Mouse (Mus musculus) A20 (cell line): ENCODE measurements around the gene Unc5c.
A peak's percentile ranks its signal among the peaks of the same experiment; 100 is the strongest.

ENCODE experiments used
- DNase-seq: peaks from one replicate; pipeline ENCODE4 v3.0.0-alpha.2; 2011; ENCODE audit warnings: low read depth, low spot score

Gene Unc5c

DNA sequence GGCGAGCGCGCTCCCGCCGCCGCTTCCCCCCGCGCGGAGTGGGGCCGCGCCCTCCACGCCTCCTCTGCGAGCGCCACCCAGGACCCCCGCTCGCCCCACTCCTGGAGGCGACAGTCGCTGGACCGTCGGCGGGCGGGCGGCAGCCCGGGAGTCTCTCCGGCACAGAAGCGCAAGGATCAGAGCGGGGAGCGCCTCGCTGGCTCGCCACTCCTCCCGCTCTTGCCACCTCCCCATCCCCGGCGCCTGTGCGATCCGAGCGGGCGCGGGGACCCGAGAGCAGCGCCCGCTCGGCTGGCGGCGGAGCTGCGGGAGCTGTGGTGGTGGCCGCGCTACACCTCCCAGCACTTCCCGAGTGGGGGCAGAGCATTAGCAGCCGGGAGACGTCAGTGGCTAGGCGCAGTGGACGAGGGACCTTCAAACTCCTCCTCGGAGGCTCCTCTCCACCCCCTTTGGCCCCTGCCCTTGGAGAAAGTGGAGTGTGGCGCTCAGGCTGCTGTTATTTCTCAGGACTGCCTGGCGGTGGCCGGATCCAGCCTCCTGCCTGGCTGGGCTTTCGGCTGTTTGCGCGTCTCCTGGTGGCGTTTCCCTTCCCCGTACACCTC is at the start of gene Unc5c:
Unc5c (plus strand) TSS at position 113 of the 602 bp plus-strand sequence.
- DNase-seq = no peak

DNA sequence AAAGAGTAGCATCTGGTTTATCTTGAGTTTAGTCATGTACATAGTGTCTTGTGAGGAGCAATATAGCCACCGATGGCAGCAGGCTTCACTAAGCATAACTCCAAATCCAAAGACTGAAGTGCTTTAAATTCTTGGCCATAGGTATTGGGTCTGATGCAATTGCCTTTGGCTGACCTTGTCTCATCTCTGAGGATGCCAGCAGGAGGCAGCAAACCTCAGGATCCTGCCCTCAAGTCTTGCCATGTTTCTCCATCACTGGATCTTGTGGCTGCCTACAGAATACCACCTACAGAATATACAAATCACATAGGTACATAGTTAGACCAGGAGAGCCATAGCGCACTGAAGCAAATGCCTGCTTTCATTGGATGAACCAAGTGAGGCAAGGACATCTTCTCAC is 7.5 kb upstream of the Unc5c start:
- no peak for DNase-seq

DNA sequence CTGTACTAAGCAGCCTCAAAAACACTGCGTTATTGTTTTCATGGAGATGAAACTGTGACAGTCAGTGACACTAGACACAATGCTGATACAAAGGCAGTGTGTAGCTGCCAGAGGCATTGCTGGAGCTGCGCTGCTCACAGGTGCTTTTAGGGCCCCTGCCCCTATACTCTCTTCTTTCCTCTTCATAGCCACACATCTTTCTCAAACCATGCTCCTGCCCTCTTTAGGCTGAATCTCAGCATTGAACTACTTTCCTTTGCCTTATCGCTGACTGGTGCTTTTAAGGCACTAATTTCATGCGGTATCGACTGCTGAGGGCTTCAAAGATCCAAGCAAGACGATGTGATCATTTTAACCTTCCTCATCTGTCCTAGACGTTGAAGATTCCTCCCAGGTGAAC is 2.5 kb upstream of the Unc5c start:
- DNase-seq = no peak

DNA sequence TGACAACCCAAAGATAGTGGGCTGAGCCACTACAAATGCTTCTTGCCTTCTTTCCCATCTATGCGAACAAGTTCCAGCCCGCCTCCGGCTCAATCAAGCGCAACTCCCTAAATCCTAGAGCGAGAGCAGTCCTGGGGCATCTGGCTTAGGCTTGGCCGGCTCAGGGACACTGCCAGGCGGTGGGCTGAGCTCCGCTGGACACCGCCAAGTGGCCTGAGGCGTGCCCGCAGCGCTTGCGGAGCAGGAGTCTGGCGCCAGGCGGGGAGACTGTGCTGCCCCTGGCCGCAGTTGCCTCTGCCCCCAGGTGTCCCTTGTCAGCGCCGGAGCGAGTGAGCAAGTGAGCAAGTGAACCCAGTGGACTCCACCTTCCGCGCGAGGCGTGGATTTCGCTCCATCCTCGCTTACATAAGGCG is 319 bp upstream of the Unc5c start:
- no peak for DNase-seq

DNA sequence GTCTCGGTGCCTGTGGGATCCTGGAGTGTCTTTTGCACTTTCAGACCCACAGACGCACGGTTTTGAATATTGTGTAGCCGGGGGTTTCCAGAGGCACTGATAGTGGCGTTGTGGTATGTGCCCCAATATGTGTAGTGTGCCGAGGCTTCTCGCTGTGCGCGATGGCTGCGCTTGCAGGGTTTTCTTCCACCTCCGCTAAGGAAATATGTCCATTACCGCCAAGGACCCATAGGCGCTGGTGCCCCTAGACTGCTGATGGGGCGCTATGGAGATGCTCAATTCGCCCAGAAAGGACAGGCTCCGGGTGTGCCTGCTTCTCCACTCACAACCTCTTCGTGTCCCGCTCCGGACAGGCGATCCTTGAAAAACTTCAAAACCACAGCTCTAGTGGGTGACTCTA is 1.0 kb downstream of the Unc5c start:
- DNase-seq = no peak

DNA sequence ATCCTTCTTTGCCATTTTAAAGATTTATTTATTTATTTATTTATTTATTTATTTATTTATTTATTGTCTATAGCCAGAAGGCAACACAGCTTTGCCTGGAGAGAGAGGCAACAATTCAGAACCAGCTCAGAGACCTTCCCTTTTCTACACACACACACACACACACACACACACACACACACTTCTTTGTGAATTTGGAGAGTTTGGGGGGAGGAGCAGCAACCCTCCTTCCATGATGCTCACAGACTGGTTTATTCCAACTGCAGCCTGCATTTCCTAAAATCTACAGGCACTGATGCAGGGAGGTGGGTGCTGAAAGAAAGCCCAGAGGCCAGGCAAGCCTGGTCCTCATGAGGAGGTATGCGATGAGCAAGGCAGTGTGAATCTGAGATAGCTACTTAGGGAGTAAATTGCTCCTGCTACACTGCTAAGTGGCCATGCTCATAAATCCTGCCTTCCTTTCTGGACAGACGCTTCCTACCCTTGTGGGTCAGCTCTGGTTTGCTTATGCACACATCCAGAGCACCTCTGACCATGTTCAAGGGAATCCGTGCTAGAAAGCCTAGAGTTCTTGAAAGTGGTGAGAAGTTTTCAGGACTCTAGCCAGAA is 1.8 kb downstream of the Unc5c start:
- no peak for DNase-seq

DNA sequence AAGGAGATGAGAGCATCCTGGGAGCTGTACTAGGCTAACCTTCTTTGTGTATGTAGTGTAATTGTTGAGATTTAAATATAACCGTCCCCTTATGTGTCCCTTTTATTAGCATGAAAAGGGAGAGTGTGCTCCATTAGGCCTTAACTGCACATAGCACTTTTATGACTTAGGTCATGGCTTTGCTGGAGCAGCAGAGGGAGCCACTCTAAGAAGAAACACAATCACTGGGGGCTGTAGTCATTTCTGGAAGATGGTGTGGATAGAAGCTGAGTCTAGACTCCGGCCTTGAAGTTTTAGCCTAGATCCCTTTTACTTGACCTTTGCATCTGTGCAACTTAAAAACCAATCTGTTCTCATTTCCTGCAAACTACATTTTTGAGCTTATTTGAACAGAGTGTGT is 4.3 kb downstream of the Unc5c start:
- no peak for DNase-seq

DNA sequence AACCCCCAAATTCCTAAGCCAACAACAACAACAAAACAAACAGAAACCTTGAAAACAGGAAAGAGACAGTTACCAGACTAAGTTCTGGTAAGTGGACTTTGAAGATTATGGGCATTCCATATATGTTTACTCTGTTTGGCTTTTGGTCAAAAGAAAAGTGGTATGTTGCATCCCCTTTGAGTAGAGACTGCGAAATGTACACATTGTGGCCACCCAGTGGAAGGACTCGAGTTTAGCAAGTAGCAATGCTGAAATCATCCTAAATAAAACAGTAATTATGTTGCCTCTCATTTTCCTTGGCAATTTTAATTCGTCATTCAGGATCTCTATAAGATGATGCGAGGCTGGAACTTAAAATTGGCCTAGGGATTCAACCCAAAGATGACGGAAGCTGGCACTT is 8.2 kb downstream of the Unc5c start:
- DNase-seq = no peak

DNA sequence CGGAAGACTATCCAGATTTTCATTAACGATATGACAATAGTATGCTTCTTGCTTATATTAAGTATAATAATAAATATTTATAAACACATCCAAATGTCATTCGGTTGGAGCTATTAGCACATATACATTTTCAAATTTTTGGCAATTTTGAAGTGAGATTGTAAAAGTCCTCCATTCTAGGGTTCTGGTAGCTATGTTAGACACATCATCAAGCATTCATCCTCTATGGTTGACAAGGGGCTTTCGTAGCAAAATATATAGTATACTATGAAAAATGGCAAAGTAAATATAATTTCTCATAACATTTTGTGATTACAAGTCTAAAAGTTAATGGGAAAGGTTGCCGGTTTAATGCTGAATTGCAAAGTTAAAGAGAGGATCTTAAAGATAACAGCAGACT is 10.4 kb downstream of the Unc5c start:
- no peak for DNase-seq

DNA sequence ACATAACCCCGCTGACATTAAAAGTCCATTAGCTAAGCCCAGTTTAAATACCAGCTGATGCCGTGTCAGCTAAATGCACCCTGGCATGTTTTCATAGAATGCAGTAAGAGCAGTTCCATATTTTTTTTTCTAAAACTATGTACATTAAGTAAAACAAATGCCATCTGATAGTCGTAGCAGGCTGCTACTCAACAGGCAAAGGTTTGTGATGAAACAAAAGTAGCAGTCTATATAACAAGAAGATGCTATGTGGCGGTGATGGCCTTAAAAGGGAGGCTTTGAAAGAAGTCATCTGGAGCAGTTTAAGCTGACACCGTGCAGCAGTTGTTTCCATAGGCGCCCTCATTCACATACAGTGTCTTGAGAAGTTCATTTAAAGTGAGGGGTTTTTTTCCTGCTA is 10.9 kb downstream of the Unc5c start:
- DNase-seq = no peak

DNA sequence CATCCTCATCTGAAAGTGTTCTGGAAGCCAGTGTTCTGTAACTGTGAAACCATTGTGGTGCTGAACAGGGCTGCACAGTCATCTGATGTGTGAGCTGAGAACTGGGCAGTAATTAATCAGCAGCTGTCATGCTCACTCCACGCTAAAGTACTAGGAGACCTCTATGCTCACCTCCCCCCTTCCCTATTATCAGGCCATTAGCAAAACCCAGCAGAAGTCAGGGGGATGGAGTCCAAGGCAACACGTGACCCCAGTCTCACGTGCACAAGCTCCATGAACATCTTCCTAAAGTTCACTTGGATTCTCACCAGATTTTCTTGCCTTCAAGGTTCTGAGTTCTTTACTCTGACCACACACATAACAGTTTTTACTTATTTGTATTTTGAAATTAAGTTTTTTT is 11.7 kb downstream of the Unc5c start:
- no peak for DNase-seq

DNA sequence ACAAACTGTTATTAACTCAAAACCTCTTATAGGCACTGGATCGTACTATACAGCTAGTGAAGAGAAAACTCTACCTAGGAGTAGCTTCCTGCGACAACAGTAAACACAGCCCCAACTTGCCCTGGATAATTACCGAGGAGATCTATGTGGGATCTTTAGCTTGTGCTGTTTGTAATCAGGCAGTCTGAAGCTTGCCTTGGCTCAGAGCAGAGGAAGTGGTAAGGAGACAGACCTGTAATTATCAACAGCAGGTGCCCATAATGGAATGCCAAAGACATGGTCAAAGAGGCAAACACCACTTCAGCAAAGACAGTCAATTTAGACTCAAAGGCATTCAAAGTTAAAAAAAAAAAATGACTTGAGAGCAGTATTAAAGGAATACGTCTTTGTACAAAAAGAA is 17.4 kb downstream of the Unc5c start:
- no peak for DNase-seq

DNA sequence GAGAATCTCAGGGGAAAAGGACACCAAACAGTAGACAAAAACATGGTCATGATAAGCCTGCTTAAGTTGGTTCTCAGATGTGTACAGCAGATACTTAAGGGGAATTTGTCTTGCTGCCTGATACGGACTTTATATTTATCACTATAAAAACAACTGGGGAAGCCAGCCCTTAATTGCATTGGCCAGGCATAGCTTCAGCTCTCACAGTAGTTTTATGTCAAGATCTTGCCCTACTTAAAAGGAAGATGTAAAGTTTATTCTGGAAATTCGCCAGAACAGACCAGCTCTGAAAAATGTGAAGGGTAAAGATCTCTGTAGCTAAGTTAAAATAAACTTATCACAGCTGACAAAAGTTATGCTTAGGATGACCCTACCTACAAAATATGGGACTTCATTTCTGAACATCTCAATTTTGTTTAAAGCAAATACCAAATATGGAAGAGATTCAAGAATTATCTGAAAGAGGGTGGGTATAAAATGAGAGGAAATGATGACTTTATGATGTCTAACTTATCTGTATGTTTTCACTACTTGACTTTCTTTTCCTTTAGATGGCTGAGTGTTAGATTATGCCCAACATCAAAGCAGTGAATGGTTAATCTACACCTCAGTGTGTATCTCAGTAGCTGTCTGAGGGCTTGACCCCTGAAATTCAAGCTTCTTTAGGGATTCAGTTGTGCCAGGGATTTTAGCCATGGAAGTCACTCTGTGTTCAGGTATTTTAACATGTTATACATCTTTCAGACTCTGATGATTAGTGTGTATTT is 18.8 kb downstream of the Unc5c start:
- DNase-seq = no peak

DNA sequence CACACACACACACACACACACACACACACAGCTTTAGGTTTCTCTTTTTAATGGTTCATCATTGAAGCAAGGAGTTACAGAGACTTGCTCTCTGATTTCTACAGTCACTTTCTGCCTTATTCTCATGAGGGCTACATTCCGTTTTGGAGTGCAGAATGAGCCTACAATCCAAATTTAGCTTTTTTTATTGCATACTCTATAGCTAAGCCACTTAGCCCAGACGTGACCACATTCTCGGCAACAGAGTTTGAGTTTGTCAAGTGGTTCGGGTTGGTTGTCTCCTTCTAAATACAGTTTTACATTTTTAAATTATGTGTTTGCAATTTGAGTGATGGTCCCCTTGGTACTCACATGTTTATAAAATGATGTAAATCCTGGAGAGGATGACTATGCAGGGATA is 20.2 kb downstream of the Unc5c start:
- no peak for DNase-seq

DNA sequence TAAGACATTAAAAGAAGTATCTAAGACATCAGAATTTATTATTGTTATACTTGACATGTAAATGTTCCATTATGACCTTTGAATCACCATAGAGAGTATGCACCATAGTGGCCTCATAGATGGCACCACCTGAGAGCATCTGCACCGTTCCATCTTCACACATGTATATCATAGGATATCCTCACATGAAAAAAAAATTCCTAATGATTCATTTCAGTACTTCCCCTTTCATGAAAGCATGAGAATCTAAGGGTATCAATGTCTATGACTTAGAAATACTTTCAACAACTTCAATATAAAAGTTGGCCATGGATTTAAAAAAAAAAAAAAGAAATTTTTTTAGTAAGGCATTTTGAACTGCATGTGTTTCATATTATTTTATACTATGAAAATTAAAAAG is 25.6 kb downstream of the Unc5c start:
- DNase-seq = no peak

DNA sequence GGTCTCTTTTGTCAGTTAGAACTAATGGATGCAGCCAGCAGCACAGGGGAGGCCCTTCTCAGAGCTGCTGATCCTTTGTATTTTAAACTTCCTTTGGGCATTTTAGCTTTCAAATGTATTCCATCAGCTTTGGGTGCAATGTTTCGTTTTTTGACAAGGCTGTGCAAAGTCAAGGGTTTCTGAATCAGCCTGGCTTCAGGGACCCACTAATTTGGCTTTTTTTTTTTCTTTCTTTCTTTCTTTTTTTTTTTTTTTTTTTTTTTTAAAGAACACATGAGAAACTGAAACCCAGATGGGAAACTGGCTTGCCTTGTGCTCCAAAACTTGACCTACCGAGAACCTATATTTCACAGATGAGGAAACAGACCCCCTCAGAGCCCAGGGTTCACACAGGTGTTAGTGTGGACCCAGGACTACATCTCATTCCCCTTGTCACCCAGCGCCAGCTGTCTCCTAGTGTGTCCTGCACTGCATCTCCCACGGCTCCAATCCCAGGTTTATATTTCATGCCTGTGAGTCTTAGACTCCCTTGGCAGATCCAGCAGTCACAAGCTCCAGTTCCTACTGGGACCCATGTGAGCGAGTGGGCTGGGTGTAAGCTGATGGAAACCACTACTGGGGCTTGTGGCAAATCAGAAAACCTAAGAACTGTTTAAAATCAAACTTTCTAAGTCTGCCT is 26.4 kb downstream of the Unc5c start:
- DNase-seq = peak; percentile 20

DNA sequence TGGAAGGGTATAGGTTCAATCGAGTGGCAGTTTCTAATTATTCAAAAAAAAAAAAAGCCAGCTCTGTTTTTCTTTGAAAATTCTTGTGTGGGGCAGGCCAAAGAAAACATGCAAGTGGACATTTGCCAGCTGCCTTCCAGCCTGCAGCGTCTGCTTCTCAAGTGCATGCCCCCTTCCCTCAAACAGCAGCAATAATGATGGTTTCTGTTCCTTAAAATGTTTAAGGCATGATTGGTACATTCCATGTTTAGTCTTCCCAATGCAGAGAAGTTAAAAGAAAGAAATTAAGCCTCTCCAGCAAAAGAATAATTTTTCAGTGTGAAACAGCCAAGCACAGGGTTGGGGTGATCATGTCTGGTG is 26.9 kb downstream of the Unc5c start:
- DNase-seq = no peak

DNA sequence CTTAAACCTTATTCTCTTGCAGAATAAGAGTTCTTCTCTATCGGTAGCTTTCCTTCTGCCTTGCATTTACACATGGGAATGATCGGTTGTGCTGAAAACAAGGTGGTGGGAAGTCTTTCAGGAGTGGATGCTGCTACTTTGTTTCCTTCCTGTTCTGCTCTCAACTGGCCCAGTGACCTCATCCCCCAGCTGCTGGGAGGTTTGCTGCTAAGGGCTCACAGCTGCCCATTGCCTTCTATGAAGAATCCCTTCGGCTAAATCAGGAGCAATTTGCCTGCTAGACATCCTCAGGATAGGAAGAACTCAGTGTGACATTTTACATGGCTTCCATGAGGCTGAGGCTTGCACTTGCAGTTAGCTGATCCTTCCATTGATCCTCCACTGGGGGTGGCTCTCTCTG is 28.0 kb downstream of the Unc5c start:
- no peak for DNase-seq

DNA sequence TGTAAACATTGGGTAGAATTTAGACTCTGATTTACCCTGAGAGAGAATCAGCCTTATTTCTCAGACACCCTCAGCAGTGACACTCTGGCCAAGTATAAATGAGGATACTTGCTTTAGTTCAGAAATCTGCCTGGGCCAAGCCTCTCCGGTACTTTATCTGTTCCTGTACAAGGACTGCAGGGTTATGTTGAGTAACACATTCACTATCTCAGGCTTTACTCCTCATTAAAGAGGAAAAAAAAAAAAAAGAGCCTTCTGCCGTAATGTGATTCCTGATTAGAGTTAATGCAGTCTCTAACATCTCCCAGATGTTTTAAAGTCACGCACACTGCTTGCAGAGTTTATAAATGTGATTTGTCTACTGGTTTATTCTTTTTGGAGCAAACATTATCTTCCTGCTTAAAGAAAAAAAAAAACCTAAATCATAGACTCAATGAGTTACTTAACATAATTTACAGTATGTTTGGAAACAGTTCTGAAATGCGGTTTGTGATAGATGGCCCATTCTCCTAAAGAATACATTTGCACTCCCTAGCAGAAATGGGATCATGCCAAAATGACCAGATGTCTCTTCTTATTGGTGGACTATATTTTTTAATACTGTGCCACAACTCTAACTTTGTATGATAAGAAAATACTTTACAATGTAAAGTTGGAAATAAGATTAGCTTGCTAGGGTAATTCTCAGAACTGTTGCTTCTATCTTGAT is 33.5 kb downstream of the Unc5c start:
- no peak for DNase-seq

DNA sequence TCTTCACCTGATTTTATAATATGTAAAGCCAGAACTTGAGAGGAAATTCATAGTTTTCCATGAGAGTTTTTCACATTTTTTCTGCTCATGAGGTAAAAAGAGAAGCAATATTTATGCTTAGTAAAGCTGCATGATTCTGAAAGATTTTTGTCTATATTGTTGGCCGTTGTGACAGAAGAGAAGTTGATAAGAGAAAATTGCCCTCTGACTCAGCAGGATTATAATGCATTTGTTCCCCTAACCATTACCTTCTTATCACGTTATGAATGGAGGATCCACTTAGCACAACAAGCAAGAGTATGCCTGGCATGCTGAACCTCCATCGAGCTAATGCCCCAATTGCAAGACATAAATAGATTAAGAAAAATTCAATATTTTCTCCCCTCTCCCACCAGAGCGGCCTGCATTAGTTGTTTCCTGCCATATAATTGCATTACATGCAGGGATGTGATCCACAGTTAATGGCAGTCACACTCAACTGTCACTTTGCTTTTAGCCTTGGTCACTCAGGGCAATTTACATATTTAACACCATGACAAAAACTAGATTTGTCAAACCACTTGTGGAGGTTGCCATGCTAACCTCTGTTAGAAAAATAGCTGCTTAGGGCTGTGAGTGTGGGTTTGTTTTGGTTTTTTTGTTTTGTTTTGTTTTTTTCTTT is 37.0 kb downstream of the Unc5c start:
- DNase-seq = no peak

DNA sequence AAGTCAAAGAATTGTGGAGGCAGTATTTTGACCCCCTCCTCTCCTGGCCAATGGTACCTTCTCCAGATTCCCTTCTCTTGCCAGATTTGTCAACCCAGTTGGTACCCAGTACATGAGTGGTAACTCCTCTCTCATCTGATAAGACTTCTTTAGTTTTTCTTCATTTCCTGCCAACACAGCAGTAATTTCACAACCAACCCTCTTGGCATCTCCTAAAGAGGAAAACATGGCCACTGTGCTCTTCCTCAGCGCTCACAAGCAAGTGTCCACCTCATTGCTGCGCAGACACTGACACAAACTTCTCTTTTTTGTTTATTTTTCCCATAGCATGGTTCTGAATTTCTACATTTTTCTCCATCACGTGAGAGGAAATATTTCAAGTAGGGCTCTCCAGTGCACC is 38.3 kb downstream of the Unc5c start:
- DNase-seq = no peak

DNA sequence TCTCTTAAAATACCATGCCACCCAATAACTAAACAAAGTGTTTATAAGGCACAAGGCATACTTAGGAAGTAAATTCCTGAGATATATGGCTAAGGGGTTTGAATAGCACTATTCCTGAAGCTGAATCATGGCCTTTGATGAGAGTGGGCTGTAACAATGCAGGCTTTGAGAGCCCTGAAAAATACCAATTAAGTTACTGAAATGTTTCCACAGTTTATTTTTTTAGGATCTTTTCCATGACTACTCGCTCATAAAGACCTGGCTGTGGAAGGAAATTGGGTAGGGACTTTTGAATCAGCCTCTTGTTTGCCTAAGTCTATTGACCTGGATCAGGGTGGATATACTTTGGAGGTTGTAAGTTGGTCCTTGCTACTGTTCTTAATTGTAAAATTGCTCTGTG is 44.8 kb downstream of the Unc5c start:
- no peak for DNase-seq
